Mouse (Mus musculus): ENCODE measurements around the gene Ddx47. TPM values are rescaled to one million over a fixed set of nuclear protein-coding genes. Genes with fewer than 3 reads are reported as not detected.

The Ddx47 gene
- polyA plus RNA-seq, 1 experiment from 2014 or later = 126 TPM

- no peak overlapping the region for H3K9ac ChIP-seq (replicated peaks; ENCODE audit: low read length)
- no peak for ATAC-seq (ENCODE audit: low FRiP score, low TSS enrichment)
- no peak overlapping the region for H3K27ac ChIP-seq (ENCODE audit: low read length)
- no peak overlapping the region for H3K4me2 ChIP-seq (replicated peaks; ENCODE audit: low read depth, low read length)
- no peak overlapping the region for H3K4me3 ChIP-seq (ENCODE audit: low read length)
- no peaks in the 10 kb centered on the region for H3K27me3 ChIP-seq (ENCODE audit: insufficient read depth, low read length)
- H3K9me3 ChIP-seq (ENCODE audit: low read length) = no peaks in the 10 kb centered on the region
- H3K4me1 ChIP-seq (ENCODE audit: insufficient read depth, low read length) = peaks cover 5% of the 10 kb centered on the region; the same call in 1 of the 2 replicates
- H3K36me3 ChIP-seq (ENCODE audit: insufficient read depth, low read length) = no peaks in the 10 kb centered on the region
- WGBS = 55% methylated on average over 3 of the region's 3 CpGs
Observed at GRCm38 (mm10) chr6:134998781-134999180, 12.6 kb upstream of the Ddx47 start.

- WGBS = 55% methylated on average over 4 of the region's 4 CpGs
Observed at GRCm38 (mm10) chr6:135000272-135000671, 11.1 kb upstream of the Ddx47 start.

GRCm38 (mm10) chr6:135001991-135002390 lies 9.4 kb upstream of the Ddx47 start:
- Histone ChIP-seq H3K4me2 (replicated peaks; ENCODE audit: low read depth, low read length) (no peak overlapping the region), H3K27me3 (ENCODE audit: insufficient read depth, low read length) (no peaks in the 10 kb centered on the region), H3K27ac (ENCODE audit: low read length) (no peak overlapping the region), H3K9ac (replicated peaks; ENCODE audit: low read length) (no peak overlapping the region), H3K4me3 (ENCODE audit: low read length) (no peak overlapping the region), H3K9me3 (ENCODE audit: low read length) (no peaks in the 10 kb centered on the region), H3K36me3 (ENCODE audit: insufficient read depth, low read length) (no peaks in the 10 kb centered on the region), H3K4me1 (ENCODE audit: insufficient read depth, low read length) (no peaks in the 10 kb centered on the region)
- no peak for ATAC-seq (ENCODE audit: low FRiP score, low TSS enrichment)
- WGBS = 84% methylated on average over 4 of the region's 4 CpGs

More at GRCm38 (mm10) chr6:135000272-135000671, 11.1 kb upstream of the Ddx47 start:
- Histone ChIP-seq H3K9me3 (ENCODE audit: low read length) (no peaks in the 10 kb centered on the region), H3K9ac (replicated peaks; ENCODE audit: low read length) (no peak overlapping the region), H3K27ac (ENCODE audit: low read length) (no peak overlapping the region), H3K36me3 (ENCODE audit: insufficient read depth, low read length) (no peaks in the 10 kb centered on the region), H3K4me3 (ENCODE audit: low read length) (no peak overlapping the region), H3K4me1 (ENCODE audit: insufficient read depth, low read length) (no peaks in the 10 kb centered on the region), H3K4me2 (replicated peaks; ENCODE audit: low read depth, low read length) (no peak overlapping the region), H3K27me3 (ENCODE audit: insufficient read depth, low read length) (no peaks in the 10 kb centered on the region)
- no peak for ATAC-seq (ENCODE audit: low FRiP score, low TSS enrichment)

DNA sequence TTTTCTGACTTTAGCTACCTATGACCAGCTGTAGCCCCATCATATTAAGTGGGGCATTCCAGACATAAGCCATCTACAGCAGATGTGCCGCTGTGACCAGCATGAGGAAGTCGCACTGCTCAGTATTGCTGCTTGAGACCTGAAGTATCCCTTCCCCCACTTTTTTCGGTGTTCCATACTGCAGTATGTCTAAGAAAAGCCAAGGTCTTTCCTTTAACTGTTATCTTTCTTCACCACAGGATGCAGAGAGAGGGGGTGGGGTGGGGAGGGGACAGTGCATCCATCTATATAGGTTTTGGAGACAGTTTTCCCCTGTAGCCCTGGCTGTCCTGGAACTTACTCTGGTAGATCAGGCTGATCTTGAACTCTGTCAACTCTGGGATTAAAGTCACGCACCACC lies 5.0 kb upstream of the Ddx47 start:
- no peak overlapping the region for H3K27ac ChIP-seq (ENCODE audit: low read length)
- no peaks in the 10 kb centered on the region for H3K36me3 ChIP-seq (ENCODE audit: insufficient read depth, low read length)
- 90% methylated on average over 4 of the region's 4 CpGs for WGBS
- H3K27me3 ChIP-seq (ENCODE audit: insufficient read depth, low read length) = no peaks in the 10 kb centered on the region
- no peaks in the 10 kb centered on the region for H3K9me3 ChIP-seq (ENCODE audit: low read length)
- no peak overlapping the region for H3K9ac ChIP-seq (replicated peaks; ENCODE audit: low read length)
- no peak overlapping the region for H3K4me3 ChIP-seq (ENCODE audit: low read length)
- H3K4me1 ChIP-seq (ENCODE audit: insufficient read depth, low read length) = no peaks in the 10 kb centered on the region
- H3K4me2 ChIP-seq (replicated peaks; ENCODE audit: low read depth, low read length) = no peak overlapping the region
- ATAC-seq (ENCODE audit: low FRiP score, low TSS enrichment) = no peak

GRCm38 (mm10) chr6:135011734-135012116 lies 313 bp downstream of the Ddx47 start:
- no peak overlapping the region for H3K27ac ChIP-seq (ENCODE audit: low read length)
- H3K4me2 ChIP-seq (replicated peaks; ENCODE audit: low read depth, low read length) = peak overlapping the region; percentile 78
- H3K27me3 ChIP-seq (ENCODE audit: insufficient read depth, low read length) = no peaks in the 10 kb centered on the region
- ATAC-seq (ENCODE audit: low FRiP score, low TSS enrichment) = peak; percentile 66
- 1% methylated on average over 14 of the region's 14 CpGs for WGBS
- H3K9me3 ChIP-seq (ENCODE audit: low read length) = no peaks in the 10 kb centered on the region
- peak overlapping the region; percentile 74 for H3K9ac ChIP-seq (replicated peaks; ENCODE audit: low read length)
- H3K4me3 ChIP-seq (ENCODE audit: low read length) = peak overlapping the region; percentile 70
- peaks cover 25% of the 10 kb centered on the region for H3K36me3 ChIP-seq (ENCODE audit: insufficient read depth, low read length)
- peaks cover 5% of the 10 kb centered on the region for H3K4me1 ChIP-seq (ENCODE audit: insufficient read depth, low read length)

GRCm38 (mm10) chr6:135017211-135017610 lies 5.8 kb downstream of the Ddx47 start:
- WGBS = 92% methylated on average over 11 of the region's 11 CpGs
- no peak for ATAC-seq (ENCODE audit: low FRiP score, low TSS enrichment)

DNA sequence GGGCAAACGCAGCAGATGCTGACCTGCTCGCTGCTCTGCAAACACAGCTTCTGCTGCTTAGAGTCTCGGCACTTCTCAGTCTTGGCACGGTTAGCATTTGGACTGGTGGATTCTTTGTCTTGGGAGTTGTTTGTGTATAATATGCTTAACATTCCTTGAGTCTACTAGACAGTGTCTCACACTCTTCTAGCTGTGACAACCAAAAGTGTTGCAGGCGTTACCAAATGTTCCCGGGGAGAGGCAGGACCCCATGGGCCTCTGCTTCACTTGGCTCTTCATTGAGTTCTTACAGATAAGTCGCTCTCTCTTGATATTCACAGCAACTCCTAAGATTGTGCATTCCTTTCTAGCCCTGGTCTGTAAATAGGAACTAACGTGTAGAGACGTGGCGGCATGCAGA lies 8.2 kb downstream of the Ddx47 start:
- Histone ChIP-seq H3K4me3 (ENCODE audit: low read length) (no peak overlapping the region), H3K4me2 (replicated peaks; ENCODE audit: low read depth, low read length) (no peak overlapping the region), H3K9me3 (ENCODE audit: low read length) (no peaks in the 10 kb centered on the region), H3K27me3 (ENCODE audit: insufficient read depth, low read length) (no peaks in the 10 kb centered on the region), H3K27ac (ENCODE audit: low read length) (no peak overlapping the region), H3K9ac (replicated peaks; ENCODE audit: low read length) (no peak overlapping the region), H3K4me1 (ENCODE audit: insufficient read depth, low read length) (no peaks in the 10 kb centered on the region; the same call in 1 of the 2 replicates), H3K36me3 (ENCODE audit: insufficient read depth, low read length) (peaks cover 93% of the 10 kb centered on the region)
- no peak for ATAC-seq (ENCODE audit: low FRiP score, low TSS enrichment)
- 91% methylated on average over 10 of the region's 10 CpGs for WGBS

More at GRCm38 (mm10) chr6:135017211-135017610, 5.8 kb downstream of the Ddx47 start:
- Histone ChIP-seq H3K27me3 (ENCODE audit: insufficient read depth, low read length) (no peaks in the 10 kb centered on the region), H3K4me2 (replicated peaks; ENCODE audit: low read depth, low read length) (no peak overlapping the region), H3K4me3 (ENCODE audit: low read length) (no peak overlapping the region), H3K36me3 (ENCODE audit: insufficient read depth, low read length) (peaks cover 78% of the 10 kb centered on the region), H3K4me1 (ENCODE audit: insufficient read depth, low read length) (peaks cover 3% of the 10 kb centered on the region), H3K27ac (ENCODE audit: low read length) (no peak overlapping the region), H3K9ac (replicated peaks; ENCODE audit: low read length) (no peak overlapping the region), H3K9me3 (ENCODE audit: low read length) (no peaks in the 10 kb centered on the region)

DNA sequence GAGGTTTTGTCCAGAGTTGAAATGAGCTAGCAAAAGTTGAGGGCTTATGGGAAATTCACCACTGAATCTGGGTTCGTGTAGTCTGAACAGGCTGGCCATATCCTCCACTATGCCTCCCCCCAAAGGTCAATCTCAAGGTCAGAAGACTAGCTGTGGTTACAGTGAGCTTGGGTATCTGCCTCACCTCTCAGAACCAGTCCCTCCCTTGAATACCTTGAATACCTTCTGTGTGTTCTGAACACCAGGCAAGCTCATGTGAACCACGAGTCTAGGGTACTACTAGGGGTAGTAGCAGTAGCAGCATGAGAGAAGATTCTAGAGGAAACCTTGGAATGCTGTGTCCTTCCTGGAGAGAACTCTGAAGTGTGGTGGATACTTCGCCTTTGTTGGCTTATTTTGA lies 10.2 kb downstream of the Ddx47 start:
- Histone ChIP-seq H3K27me3 (ENCODE audit: insufficient read depth, low read length) (no peaks in the 10 kb centered on the region), H3K9ac (replicated peaks; ENCODE audit: low read length) (no peak overlapping the region), H3K36me3 (ENCODE audit: insufficient read depth, low read length) (peaks cover 77% of the 10 kb centered on the region), H3K4me3 (ENCODE audit: low read length) (no peak overlapping the region), H3K9me3 (ENCODE audit: low read length) (no peaks in the 10 kb centered on the region), H3K27ac (ENCODE audit: low read length) (no peak overlapping the region), H3K4me2 (replicated peaks; ENCODE audit: low read depth, low read length) (no peak overlapping the region), H3K4me1 (ENCODE audit: insufficient read depth, low read length) (peaks cover 2% of the 10 kb centered on the region; the same call in 1 of the 2 replicates)
- ATAC-seq (ENCODE audit: low FRiP score, low TSS enrichment) = no peak
- WGBS = 91% methylated on average over 3 of the region's 3 CpGs

- Histone ChIP-seq H3K9me3 (ENCODE audit: low read length) (no peaks in the 10 kb centered on the region), H3K27ac (ENCODE audit: low read length) (no peak overlapping the region), H3K4me1 (ENCODE audit: insufficient read depth, low read length) (peaks cover 2% of the 10 kb centered on the region; the same call in 1 of the 2 replicates), H3K4me2 (replicated peaks; ENCODE audit: low read depth, low read length) (no peak overlapping the region), H3K36me3 (ENCODE audit: insufficient read depth, low read length) (peaks cover 59% of the 10 kb centered on the region), H3K9ac (replicated peaks; ENCODE audit: low read length) (no peak overlapping the region), H3K4me3 (ENCODE audit: low read length) (no peak overlapping the region), H3K27me3 (ENCODE audit: insufficient read depth, low read length) (no peaks in the 10 kb centered on the region)
- WGBS = 87% methylated on average over 14 of the region's 14 CpGs
- no peak for ATAC-seq (ENCODE audit: low FRiP score, low TSS enrichment)
Observed at GRCm38 (mm10) chr6:135023379-135023778, 12.0 kb downstream of the Ddx47 start.

DNA sequence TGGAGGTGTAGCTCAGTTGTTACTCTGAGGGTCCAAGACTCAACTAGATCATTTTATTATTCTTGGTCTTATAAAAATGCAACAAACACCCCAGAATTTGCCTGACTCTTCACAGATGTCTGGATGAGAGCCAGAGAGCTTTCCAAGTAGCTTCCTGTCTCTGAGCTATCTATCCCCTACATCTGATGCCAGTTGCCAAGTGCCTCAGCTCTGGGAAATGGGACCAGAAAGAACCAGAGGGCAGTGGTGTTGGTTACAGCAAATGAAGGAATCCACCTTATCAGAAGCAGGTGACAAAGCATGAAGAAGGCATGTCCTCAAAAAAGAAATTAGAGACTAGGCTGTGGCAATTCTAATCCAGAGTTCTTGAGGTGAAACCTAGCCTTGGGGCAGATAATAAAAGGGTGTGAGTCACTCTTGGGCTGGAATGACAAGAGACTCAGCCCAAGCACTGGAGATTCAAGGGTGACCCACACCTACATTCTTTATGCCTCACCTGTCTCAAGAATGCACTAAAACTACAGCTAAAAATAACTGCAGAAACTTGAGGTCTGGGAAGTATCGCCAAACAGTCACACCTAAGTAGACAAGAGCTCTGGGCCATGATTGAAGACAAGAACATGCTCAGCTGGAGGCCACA lies 13.5 kb downstream of the Ddx47 start:
- H3K27ac ChIP-seq (ENCODE audit: low read length) = peak overlapping the region; percentile 49; the same call in 1 of the 2 replicates
- no peak for ATAC-seq (ENCODE audit: low FRiP score, low TSS enrichment)
- 59% methylated on average over 1 of the region's 1 CpGs for WGBS

More for the DNA sequence above, 13.5 kb downstream of the Ddx47 start:
- peaks cover 45% of the 10 kb centered on the region for H3K36me3 ChIP-seq (ENCODE audit: insufficient read depth, low read length)
- peaks cover 2% of the 10 kb centered on the region; the same call in 1 of the 2 replicates for H3K4me1 ChIP-seq (ENCODE audit: insufficient read depth, low read length)
- no peak overlapping the region for H3K4me3 ChIP-seq (ENCODE audit: low read length)
- H3K9ac ChIP-seq (replicated peaks; ENCODE audit: low read length) = no peak overlapping the region
- no peak overlapping the region for H3K4me2 ChIP-seq (replicated peaks; ENCODE audit: low read depth, low read length)
- H3K9me3 ChIP-seq (ENCODE audit: low read length) = no peaks in the 10 kb centered on the region
- H3K27me3 ChIP-seq (ENCODE audit: insufficient read depth, low read length) = no peaks in the 10 kb centered on the region
